Mouse (Mus musculus) gastrocnemius, adult 2 months (tissue): ENCODE results near the gene Wdr19. TPM values are rescaled to one million over a fixed set of nuclear protein-coding genes. Genes with fewer than 3 reads are reported as not detected.
A peak's percentile ranks its signal among the peaks of the same experiment; 100 is the strongest.

ENCODE experiments used
- DNase-seq: peaks from one replicate; pipeline ENCODE4 v3.0.0; 2022
- H3K27ac ChIP-seq: fragments of 200-600 bp; 2 replicates; pipeline ENCODE4 v1.8.1; 2022; ENCODE audit warnings: mild to moderate bottlenecking
- H3K4me3 ChIP-seq: fragments of 200-600 bp; 2 replicates; pipeline ENCODE4 v1.8.1; 2022; ENCODE audit warnings: mild to moderate bottlenecking, moderate library complexity
- CTCF ChIP-seq: fragments of 200-600 bp; IDR thresholded peaks from 2 replicates; pipeline ENCODE4 v1.8.1; 2022; ENCODE audit warnings: antibody characterized with exemption, mild to moderate bottlenecking, moderate library complexity
- intact Hi-C: fragments of 180-260 bp; cut with DNase I; formaldehyde crosslinking; loops from one replicate; pipeline ENCODE4 v1.15.1; 2025
- long read RNA-seq, 2 experiments: library from polyadenylated mRNA; stranded (forward); transcript quantifications; one replicate each; pipeline ENCODE4 v2.0.0; 2021
- total RNA-seq, 2 experiments: library from RNA; stranded (reverse); gene quantifications; 2 replicates each; pipeline ENCODE4 v1.2.3; 2021

Wdr19 gene
- total RNA-seq = 1 to 10 TPM in 1 of 2 experiments, under 1 TPM in 1; 0.95 to 1.7 TPM
- long read RNA-seq, experiment 1, partial matches to known transcripts = 3 of 3 reads
- long read RNA-seq, experiment 1, other reads (novel, unspliced or antisense) = 0 of 3 reads
- long read RNA-seq, experiment 2, partial matches to known transcripts = 1 of 1 reads
- long read RNA-seq, experiment 2, other reads (novel, unspliced or antisense) = 0 of 1 reads

DNA sequence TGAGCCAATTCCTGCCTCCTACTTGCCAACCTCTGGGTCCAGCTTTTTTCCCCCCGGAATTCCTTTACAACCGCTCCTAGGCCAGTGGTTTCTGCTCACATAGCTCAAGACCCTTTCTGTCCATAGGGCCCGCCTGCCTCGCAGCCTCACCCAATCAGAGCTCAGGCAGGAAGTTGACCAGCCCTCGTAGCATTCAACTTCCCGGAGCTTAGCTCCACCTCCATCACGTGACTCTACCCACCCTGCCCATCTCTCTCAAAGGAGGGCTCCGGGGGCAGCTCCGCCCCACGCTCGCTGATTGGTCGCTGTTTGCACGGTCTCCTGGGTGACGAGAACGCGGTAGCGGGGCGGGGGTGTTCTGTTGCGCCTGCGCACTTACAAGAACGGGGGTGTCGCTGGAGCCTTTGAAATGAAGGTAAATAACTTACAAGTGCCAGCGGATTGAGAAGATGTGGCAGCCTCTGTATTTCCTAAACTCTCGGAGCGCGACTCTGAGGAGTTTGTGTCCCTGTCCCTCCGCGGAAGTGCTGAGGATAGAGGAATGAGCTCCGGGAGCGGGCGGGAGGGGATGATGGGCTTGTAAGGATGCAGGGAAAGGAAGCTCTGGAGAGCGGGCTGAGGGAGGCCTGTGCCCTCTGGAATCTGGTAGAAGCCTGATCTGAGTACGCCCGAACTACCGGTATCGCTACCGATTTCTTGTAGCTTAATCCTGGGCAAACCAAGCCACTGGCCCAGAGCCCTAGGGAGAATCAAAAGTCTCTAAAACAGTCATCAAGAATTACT, at the start of gene Wdr19:
TSS of gene Wdr19 (plus strand) at position 351 of the 783 bp plus-strand sequence.
- DNase-seq = peak; percentile 99
- peak within 1 kb of the TSS; percentile 87 for H3K4me3 ChIP-seq
- intact Hi-C loops = loop anchor here (10.0 kb wide), 1 partner anchor 115 kb away; no protein-coding TSS in a partner anchor
- peak within 1 kb of the TSS; percentile 93 for H3K27ac ChIP-seq
- TF ChIP-seq CTCF = no peak

DNA sequence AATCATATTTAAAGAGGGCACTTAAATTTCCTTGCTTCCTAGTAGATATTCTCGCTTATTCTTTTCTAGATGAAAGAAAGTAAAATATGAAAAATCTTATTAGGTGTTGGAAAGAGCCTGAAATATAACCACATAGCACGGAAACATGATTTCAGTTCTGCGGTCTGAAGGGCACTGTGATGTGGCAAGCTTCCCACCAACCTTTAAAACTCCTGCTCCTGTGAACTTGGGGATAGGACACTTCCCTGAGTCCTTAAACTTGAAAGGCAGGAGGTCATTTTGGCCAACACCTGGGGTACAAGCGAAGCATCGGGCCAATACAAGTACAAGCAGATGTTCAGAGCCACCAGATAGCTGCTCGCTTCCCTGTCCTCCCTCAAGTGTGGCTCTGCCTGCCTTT, 49.8 kb upstream of the Wdr19 start:
- no peak for TF ChIP-seq CTCF
- Histone ChIP-seq H3K4me3 (no peak overlapping the region), H3K27ac (no peak overlapping the region)
- DNase-seq = no peak
- intact Hi-C loops = no loop called here

DNA sequence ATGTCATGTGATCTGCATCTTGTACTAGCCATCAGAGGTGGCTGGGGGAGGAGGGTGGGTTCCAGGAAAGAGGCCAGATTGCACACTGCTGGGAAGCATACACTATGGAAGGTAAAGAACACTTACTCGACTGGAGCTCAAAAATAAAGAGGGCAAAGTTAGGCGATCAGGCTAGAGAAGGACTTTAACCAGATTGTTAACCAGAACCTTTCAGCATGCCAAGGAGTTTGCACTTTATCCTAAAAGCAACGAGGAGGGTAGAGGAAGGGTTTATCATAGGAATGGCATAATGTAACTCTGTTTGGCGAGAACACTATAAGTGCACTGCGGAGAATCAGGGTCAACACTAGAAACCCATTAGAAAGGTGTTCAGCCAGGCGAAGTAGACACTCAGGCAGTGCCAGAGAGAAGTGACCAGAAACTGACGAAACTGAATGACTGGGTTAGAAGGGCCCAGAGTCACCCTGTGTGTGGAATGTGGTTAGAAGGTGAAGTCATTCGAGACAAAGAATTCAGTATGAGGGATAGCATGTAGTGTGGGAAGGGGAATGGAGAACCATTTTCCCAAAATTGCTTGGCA, 49.0 kb upstream of the Wdr19 start:
- TF ChIP-seq CTCF = no peak
- no peak overlapping the region for H3K27ac ChIP-seq
- no peak overlapping the region for H3K4me3 ChIP-seq
- DNase-seq = no peak
- intact Hi-C loops = no loop called here

DNA sequence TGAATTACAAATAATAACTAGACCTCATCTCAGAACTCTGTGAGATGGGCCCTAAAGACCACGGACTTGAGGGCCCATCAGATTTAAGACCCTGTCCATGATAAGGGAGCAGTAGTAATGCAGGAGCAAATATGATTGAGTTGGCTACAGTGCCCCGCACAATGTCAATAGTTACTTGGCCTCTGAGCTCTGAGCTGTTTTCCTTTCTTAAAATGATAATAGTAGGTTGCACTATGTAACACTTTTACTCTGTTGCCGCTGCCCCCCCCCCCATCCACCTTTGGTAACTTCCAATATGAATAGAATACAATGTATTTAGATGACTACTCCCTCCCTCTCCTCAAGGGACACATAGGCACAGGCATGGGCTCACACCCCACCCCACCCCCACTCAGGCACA, 48.2 kb upstream of the Wdr19 start:
- intact Hi-C loops = no loop called here
- no peak for DNase-seq
- Histone ChIP-seq H3K27ac (no peak overlapping the region), H3K4me3 (no peak overlapping the region)
- no peak for TF ChIP-seq CTCF

DNA sequence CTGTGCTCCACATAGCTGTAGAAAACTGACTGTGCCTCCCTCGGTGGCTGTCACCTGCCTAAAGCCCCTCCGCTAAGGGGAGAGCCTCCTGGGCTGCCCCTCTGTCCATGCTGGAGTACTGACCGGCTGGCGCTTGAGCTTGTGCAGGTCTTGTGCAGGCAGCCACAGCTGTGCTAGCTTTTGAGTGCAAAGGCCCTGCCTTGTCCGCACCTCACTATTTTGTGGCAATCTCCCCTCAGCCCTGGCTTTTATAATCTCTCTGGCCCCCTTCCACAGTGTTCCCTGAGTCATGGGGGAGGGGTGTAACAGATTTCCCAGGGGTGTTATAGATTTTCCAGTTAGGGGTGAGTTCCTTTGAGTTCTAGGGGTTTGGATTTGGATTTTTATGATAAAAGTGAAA, 47.7 kb upstream of the Wdr19 start:
- H3K4me3 ChIP-seq = no peak overlapping the region
- no peak for TF ChIP-seq CTCF
- DNase-seq = no peak
- intact Hi-C loops = no loop called here
- no peak overlapping the region for H3K27ac ChIP-seq

DNA sequence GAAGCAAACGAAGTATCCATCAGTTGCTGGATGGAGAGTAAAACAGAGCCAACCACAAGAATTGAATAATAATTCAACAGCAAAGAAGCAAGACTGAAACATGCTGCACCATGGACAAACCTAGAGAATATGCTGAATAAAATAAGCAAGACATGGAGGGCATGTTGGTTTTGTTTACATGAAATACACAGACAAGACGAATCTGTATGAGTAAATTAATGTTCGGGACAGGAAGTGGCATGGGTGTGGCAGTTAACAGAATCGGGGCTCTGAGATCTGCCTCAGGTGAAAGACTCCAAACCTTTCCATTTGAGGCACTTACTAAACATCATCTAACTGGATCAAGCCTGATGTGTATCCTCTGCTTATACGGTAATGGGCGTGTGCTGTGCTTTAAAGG, 45.2 kb upstream of the Wdr19 start:
- Histone ChIP-seq H3K27ac (no peak overlapping the region), H3K4me3 (no peak overlapping the region)
- no peak for TF ChIP-seq CTCF
- intact Hi-C loops = no loop called here
- DNase-seq = no peak

DNA sequence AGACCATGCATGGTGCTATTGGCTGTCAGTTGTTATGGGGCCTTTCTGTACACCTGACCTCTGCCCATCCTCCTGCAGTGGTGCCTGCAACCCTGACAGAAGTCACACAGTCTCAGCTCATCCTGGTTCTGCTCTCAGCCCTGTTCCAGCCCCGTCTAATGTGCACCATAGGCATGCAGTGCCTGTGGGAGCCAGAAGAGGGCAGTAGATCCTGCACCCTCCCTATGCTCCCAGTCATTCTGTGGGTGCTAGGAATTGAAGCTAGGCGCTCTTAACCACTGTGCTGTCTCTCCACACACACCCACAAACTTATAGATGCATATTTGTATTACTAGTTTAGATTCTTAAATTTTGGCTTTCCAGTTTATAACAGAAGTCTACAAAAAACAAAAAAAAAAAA, 42.6 kb upstream of the Wdr19 start:
- Histone ChIP-seq H3K4me3 (no peak overlapping the region), H3K27ac (peak overlapping the region; percentile 89)
- peak; percentile 40 for DNase-seq
- intact Hi-C loops = loop anchor here (5.0 kb wide), 1 partner anchor 50 kb away; the partner anchor contains the start of gene Klhl5
- peak; percentile 67 for TF ChIP-seq CTCF

DNA sequence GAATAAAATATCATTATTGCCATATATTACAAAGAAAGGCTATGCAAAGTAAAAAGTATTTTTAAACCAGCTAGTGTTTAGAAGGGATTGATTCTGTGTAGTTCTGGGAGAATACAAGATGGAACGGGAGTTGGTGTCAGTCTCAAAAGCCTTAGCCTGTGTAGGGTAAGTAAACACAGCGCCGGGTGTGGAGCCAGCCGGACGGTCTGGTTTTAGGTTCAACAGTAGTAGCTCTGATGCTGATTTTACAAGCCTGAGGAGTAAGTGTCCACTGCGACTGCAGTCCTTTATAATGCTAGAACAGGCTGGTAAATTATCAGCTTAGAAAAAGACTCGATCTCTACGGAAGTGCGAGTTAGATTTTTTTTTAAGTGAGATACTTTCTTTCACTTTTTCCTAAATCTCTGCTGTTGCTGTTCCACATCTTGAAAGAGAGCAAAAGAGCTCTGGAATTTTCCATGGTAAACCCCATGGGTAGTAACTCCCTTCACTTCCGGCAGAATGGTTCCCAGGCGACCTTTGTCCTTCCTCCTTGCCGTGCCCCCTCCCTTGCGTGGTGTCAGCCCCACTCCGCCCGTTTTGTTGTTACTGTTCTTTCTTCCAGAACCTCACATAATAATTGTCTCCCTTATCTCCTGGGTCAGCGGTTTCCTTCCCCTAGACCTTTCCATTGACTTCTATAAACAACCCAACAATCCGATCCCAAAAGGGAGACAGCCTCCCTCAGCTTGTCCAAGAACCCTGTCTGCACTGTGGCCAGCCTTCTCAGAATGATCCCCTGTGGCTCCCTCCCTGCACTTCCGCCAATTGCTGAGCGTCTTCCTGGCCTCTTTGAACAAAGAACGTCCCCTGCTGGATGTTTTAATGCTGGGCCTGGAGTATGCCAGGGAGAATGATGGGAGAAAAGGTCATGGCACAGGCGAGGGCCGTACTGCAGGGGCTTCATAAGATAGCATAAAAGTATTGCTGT, 41.8 kb upstream of the Wdr19 start:
- Histone ChIP-seq H3K27ac (peak overlapping the region; percentile 89), H3K4me3 (peak overlapping the region; percentile 55)
- peak; percentile 65 for TF ChIP-seq CTCF
- intact Hi-C loops = loop anchor here (5.0 kb wide), 1 partner anchor 50 kb away; the partner anchor contains the start of gene Klhl5
- peak; percentile 70 for DNase-seq

DNA sequence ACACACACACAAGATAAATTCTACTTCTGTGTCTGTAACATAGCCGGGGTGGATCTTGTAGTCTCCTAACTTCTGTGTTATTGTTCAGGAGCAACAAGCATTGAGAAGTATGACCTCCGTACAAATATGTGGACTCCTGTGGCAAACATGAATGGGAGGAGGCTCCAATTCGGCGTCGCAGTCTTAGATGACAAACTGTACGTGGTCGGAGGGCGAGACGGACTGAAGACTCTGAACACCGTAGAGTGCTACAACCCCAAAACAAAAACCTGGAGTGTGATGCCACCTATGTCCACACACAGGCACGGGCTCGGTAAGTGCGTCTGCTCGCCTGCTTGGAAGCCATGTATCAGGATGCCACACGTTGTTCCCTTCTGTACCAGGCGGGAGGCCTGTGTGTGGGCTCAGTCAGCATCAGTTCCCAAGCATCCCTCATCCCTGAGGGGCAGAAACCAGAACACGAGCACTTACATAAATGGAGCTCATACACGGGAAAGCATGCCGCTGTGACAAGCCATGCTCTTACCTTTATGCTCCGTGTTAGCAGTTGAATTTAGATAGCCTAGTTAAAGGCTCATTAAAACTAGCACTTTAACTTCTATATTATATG, 40.7 kb upstream of the Wdr19 start:
- TF ChIP-seq CTCF = no peak
- intact Hi-C loops = loop anchor here (5.0 kb wide), 1 partner anchor 52 kb away; the partner anchor contains the start of gene Klhl5
- Histone ChIP-seq H3K27ac (peak overlapping the region; percentile 89), H3K4me3 (no peak overlapping the region)
- DNase-seq = no peak

DNA sequence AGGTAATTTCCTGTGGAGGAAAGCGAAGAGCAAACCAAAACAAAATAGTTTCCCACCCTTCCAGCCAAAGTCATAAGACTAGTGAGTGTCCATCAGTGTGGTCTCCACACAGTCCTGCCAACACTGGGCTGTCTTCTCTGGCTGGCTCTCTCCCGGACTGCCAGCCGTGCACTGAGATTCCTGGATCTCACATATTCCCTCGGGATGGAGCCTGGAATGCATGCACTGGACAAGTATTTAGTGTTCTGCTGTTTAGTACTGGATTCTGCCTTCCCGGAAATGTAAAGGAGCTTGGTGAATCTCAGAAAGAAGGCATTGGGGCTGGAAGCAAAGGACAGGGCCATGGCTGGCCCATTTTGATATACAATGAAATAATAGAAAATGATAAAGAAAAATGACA, 36.5 kb upstream of the Wdr19 start:
- Histone ChIP-seq H3K27ac (peak overlapping the region; percentile 32; the same call in 1 of the 2 replicates), H3K4me3 (no peak overlapping the region)
- no peak for TF ChIP-seq CTCF
- intact Hi-C loops = no loop called here
- peak; percentile 30 for DNase-seq

DNA sequence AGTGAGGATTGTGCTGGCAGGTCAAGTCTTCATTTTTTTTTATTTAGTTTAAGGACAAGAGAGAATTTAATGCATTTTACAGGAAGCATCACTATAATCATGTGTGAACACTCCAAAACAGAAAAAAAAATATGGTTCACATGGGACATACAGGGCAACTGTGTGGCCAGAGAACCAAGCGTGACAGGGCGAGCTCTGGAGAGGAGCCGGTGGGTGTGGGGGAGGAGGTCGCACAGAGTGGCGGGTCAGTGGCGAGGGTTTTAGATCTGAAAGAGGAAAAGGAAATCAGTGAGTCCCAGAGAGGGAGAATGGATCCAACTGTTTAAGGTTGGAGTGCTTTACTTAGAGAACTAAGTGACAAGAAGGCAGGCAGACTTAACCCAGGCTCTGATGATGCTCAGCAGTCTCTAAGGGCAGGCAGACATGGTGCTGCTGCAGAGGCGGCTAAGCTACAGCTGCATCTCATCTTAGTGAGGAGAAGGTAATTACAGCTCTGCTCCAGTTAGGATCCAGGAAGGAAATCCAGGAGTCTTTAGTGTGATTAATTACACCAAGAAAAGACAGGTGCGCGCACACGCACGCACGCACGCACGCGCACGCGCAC, 35.9 kb upstream of the Wdr19 start:
- intact Hi-C loops = no loop called here

More for the DNA sequence above, 35.9 kb upstream of the Wdr19 start:
- no peak for DNase-seq
- TF ChIP-seq CTCF = no peak
- no peak overlapping the region for H3K4me3 ChIP-seq
- peak overlapping the region; percentile 32; the same call in 1 of the 2 replicates for H3K27ac ChIP-seq
